Mouse (Mus musculus) MEL (cell line): ENCODE data around the gene Tuft1. TPM values are rescaled to one million over a fixed set of nuclear protein-coding genes. Genes with fewer than 3 reads are reported as not detected.
A peak's percentile ranks its signal among the peaks of the same experiment; 100 is the strongest.

ENCODE experiments used
- DNase-seq: peaks from one replicate; pipeline ENCODE4 v3.0.0; 2011; ENCODE audit warnings: low read depth, low spot score
- H3K27ac ChIP-seq: 2 replicates; pipeline ENCODE4 v1.5.1; 2012; ENCODE audit warnings: low read depth, mild to moderate bottlenecking, control low read depth, low read length, moderate library complexity; ENCODE audit not compliant: control insufficient read depth
- H3K27me3 ChIP-seq, 2 experiments: fragments of 150-350 bp in 1 of 2; sonication (generic) in 1 of 2; 2 replicates each; pipeline ENCODE4 v1.6.1; 2012; ENCODE audit warnings: low read length in 2 of 2, mild to moderate bottlenecking in 2 of 2, improper control_type of control experiment in 1 of 2, moderate library complexity in 1 of 2; ENCODE audit not compliant: insufficient read depth in 2 of 2, control insufficient read depth in 1 of 2
- H3K36me3 ChIP-seq, 2 experiments: 2 replicates each; pipeline ENCODE4 v1.6.1; 2012 to 2014; ENCODE audit warnings: low read length in 2 of 2, improper control_type of control experiment in 1 of 2, inconsistent platforms in 1 of 2, mild to moderate bottlenecking in 1 of 2; ENCODE audit not compliant: insufficient read depth in 2 of 2, control insufficient read depth in 1 of 2
- H3K4me1 ChIP-seq, 2 experiments: fragments of 150-350 bp in 1 of 2; sonication (generic) in 1 of 2; 2 replicates each; pipeline ENCODE4 v1.6.1; 2012; ENCODE audit warnings: low read length in 2 of 2, improper control_type of control experiment in 1 of 2, mild to moderate bottlenecking in 1 of 2; ENCODE audit not compliant: insufficient read depth in 2 of 2, control insufficient read depth in 1 of 2
- H3K4me3 ChIP-seq, 2 experiments: fragments of 150-350 bp in 1 of 2; sonication (generic) in 1 of 2; 2 replicates each; pipeline ENCODE4 v1.5.1; 2012; ENCODE audit warnings: low read depth in 2 of 2, low read length in 2 of 2, mild to moderate bottlenecking in 2 of 2, moderate library complexity in 2 of 2, control low read depth in 1 of 2, improper control_type of control experiment in 1 of 2; ENCODE audit not compliant: control insufficient read depth in 1 of 2, insufficient read depth in 1 of 2
- H3K79me2 ChIP-seq: 2 replicates; pipeline ENCODE4 v1.6.1; 2012; ENCODE audit warnings: mild to moderate bottlenecking, low read length, moderate library complexity; ENCODE audit not compliant: control insufficient read depth, poor library complexity, insufficient read depth
- H3K9ac ChIP-seq: 2 replicates; pipeline ENCODE4 v1.6.1; 2012; ENCODE audit warnings: low read depth, mild to moderate bottlenecking, control low read depth, low read length, moderate library complexity; ENCODE audit not compliant: control insufficient read depth, poor library complexity, severe bottlenecking
- H3K9me3 ChIP-seq: fragments of 150-350 bp; sonication (generic); replicated peaks from 2 replicates; pipeline ENCODE4 v1.6.1; 2012; ENCODE audit warnings: mild to moderate bottlenecking, low read length, improper control_type of control experiment, moderate library complexity; ENCODE audit not compliant: insufficient read depth
- BHLHE40 ChIP-seq: IDR thresholded peaks from 2 replicates; pipeline ENCODE4 v1.6.1; 2012; ENCODE audit warnings: low read depth, mild to moderate bottlenecking, inconsistent platforms, low read length, improper control_type of control experiment, borderline replicate concordance
- CHD1 ChIP-seq: IDR thresholded peaks from 2 replicates; pipeline ENCODE4 v1.6.1; 2012; ENCODE audit warnings: low read depth, mild to moderate bottlenecking, inconsistent platforms, low read length, improper control_type of control experiment
- E2F4 ChIP-seq: IDR thresholded peaks from 2 replicates; pipeline ENCODE4 v1.6.1; 2011; ENCODE audit warnings: low read depth, low read length, improper control_type of control experiment, borderline replicate concordance
- ELF1 ChIP-seq: IDR thresholded peaks from 2 replicates; pipeline ENCODE4 v1.6.1; 2014; ENCODE audit warnings: low read depth, mild to moderate bottlenecking, inconsistent platforms, low read length, improper control_type of control experiment, moderate library complexity
- EP300 ChIP-seq, 2 experiments: IDR thresholded peaks; 2 replicates each; pipeline ENCODE4 v1.6.1; 2011; ENCODE audit warnings: improper control_type of control experiment in 2 of 2, low read length in 2 of 2, low read depth in 1 of 2, mild to moderate bottlenecking in 1 of 2
- GABPA ChIP-seq: IDR thresholded peaks from 2 replicates; pipeline ENCODE4 v1.6.1; 2012; ENCODE audit warnings: low read depth, mild to moderate bottlenecking, inconsistent platforms, low read length, improper control_type of control experiment, moderate library complexity
- GATA1 ChIP-seq: IDR thresholded peaks from 2 replicates; pipeline ENCODE4 v1.6.1; 2011; ENCODE audit warnings: low read depth, low read length, improper control_type of control experiment
- HCFC1 ChIP-seq: IDR thresholded peaks from 2 replicates; pipeline ENCODE4 v1.6.1; 2012; ENCODE audit warnings: low read depth, mild to moderate bottlenecking, inconsistent platforms, low read length, improper control_type of control experiment, moderate library complexity
- JUND ChIP-seq: IDR thresholded peaks from 2 replicates; pipeline ENCODE4 v1.6.1; 2011; ENCODE audit warnings: low read depth, mild to moderate bottlenecking, improper control_type of control experiment, low read length
- KAT2A ChIP-seq: conservative IDR thresholded peaks from 2 replicates; pipeline ENCODE4 v1.6.1; 2012; ENCODE audit warnings: low read depth, low read length, improper control_type of control experiment, inconsistent platforms
- MAFK ChIP-seq: IDR thresholded peaks from 2 replicates; pipeline ENCODE4 v1.6.1; 2011; ENCODE audit warnings: low read depth, mild to moderate bottlenecking, low read length, improper control_type of control experiment, borderline replicate concordance
- MAX ChIP-seq: IDR thresholded peaks from 2 replicates; pipeline ENCODE4 v1.6.1; 2011; ENCODE audit warnings: low read length, improper control_type of control experiment
- MEF2A ChIP-seq: IDR thresholded peaks from 2 replicates; pipeline ENCODE4 v1.6.1; 2014; ENCODE audit warnings: low read depth, mild to moderate bottlenecking, inconsistent platforms, low read length, improper control_type of control experiment; ENCODE audit not compliant: poor library complexity, insufficient replicate concordance, severe bottlenecking; ENCODE audit errors: extremely low read depth
- MXI1 ChIP-seq: IDR thresholded peaks from 2 replicates; pipeline ENCODE4 v1.6.1; 2011; ENCODE audit warnings: mild to moderate bottlenecking, low read depth, low read length, improper control_type of control experiment
- MYB ChIP-seq: IDR thresholded peaks from 2 replicates; pipeline ENCODE4 v1.6.1; 2011; ENCODE audit warnings: mild to moderate bottlenecking, low read depth, low read length, improper control_type of control experiment
- MYC ChIP-seq: IDR thresholded peaks from 2 replicates; pipeline ENCODE4 v1.6.1; 2011; ENCODE audit warnings: low read depth, mild to moderate bottlenecking, low read length, improper control_type of control experiment, moderate library complexity
- NELFE ChIP-seq: IDR thresholded peaks from 2 replicates; pipeline ENCODE4 v1.6.1; 2011; ENCODE audit warnings: low read depth, low read length, improper control_type of control experiment
- NRF1 ChIP-seq: IDR thresholded peaks from 2 replicates; pipeline ENCODE4 v1.6.1; 2014; ENCODE audit warnings: low read depth, mild to moderate bottlenecking, inconsistent platforms, low read length, improper control_type of control experiment, moderate library complexity; ENCODE audit not compliant: poor library complexity, insufficient read depth, severe bottlenecking
- POLR2A ChIP-seq, 2 experiments: IDR thresholded peaks; 2 replicates each; pipeline ENCODE4 v1.6.1; 2011 to 2012; ENCODE audit warnings: low read length in 2 of 2, mild to moderate bottlenecking in 2 of 2, control low read depth in 1 of 2, improper control_type of control experiment in 1 of 2, low read depth in 1 of 2, moderate library complexity in 1 of 2; ENCODE audit not compliant: control insufficient read depth in 1 of 2, insufficient read depth in 1 of 2, poor library complexity in 1 of 2
- POLR2AphosphoS2 ChIP-seq: IDR thresholded peaks from 2 replicates; pipeline ENCODE4 v1.6.1; 2011; ENCODE audit warnings: low read length, improper control_type of control experiment
- POLR2AphosphoS5 ChIP-seq: IDR thresholded peaks from 2 replicates; pipeline ENCODE4 v1.6.1; 2012; ENCODE audit warnings: low read depth, borderline replicate concordance, mild to moderate bottlenecking, inconsistent platforms, low read length, moderate library complexity, mixed read lengths
- RAD21 ChIP-seq: IDR thresholded peaks from 2 replicates; pipeline ENCODE4 v1.6.1; 2011; ENCODE audit warnings: mild to moderate bottlenecking, low read depth, low read length, improper control_type of control experiment
- SIN3A ChIP-seq: IDR thresholded peaks from 2 replicates; pipeline ENCODE4 v1.6.1; 2012; ENCODE audit warnings: low read length, improper control_type of control experiment, inconsistent platforms
- TAL1 ChIP-seq: IDR thresholded peaks from 2 replicates; pipeline ENCODE4 v1.6.1; 2012; ENCODE audit warnings: mild to moderate bottlenecking, inconsistent platforms, low read length, moderate library complexity, mixed read lengths
- TBP ChIP-seq: IDR thresholded peaks from 2 replicates; pipeline ENCODE4 v1.8.0; 2011; ENCODE audit warnings: low read depth, low read length, improper control_type of control experiment
- TCF12 ChIP-seq: IDR thresholded peaks from 2 replicates; pipeline ENCODE4 v1.6.1; 2014; ENCODE audit warnings: low read depth, mild to moderate bottlenecking, inconsistent platforms, low read length, improper control_type of control experiment, moderate library complexity
- UBTF ChIP-seq: IDR thresholded peaks from 2 replicates; pipeline ENCODE4 v1.6.1; 2012; ENCODE audit warnings: low read depth, mild to moderate bottlenecking, inconsistent platforms, low read length, improper control_type of control experiment, moderate library complexity, borderline replicate concordance; ENCODE audit not compliant: insufficient read depth
- USF1 ChIP-seq: IDR thresholded peaks from 2 replicates; pipeline ENCODE4 v1.6.1; 2014; ENCODE audit warnings: low read depth, mild to moderate bottlenecking, inconsistent platforms, low read length, improper control_type of control experiment, moderate library complexity
- USF2 ChIP-seq, 2 experiments: IDR thresholded peaks; 2 replicates each; pipeline ENCODE4 v1.6.1; 2011 to 2012; ENCODE audit warnings: improper control_type of control experiment in 2 of 2, low read length in 2 of 2, borderline replicate concordance in 1 of 2, inconsistent platforms in 1 of 2, low read depth in 1 of 2, mild to moderate bottlenecking in 1 of 2; ENCODE audit not compliant: insufficient read depth in 1 of 2
- ZKSCAN1 ChIP-seq: IDR thresholded peaks from 2 replicates; pipeline ENCODE4 v1.6.1; 2012; ENCODE audit warnings: low read depth, mild to moderate bottlenecking, inconsistent platforms, low read length, improper control_type of control experiment, moderate library complexity
- ZNF384 ChIP-seq: IDR thresholded peaks from 2 replicates; pipeline ENCODE4 v1.6.1; 2012; ENCODE audit warnings: low read depth, mild to moderate bottlenecking, inconsistent platforms, low read length, improper control_type of control experiment
- polyA plus RNA-seq, 2 experiments: library from polyadenylated mRNA; stranded (reverse) in 1 of 2; unstranded in 1 of 2; fragments of >175 nt in 1 of 2; fragments of >200 nt in 1 of 2; gene quantifications; 2 replicates each; pipeline versions ENCODE4 v1.2.1 to v1.2.4; 2012; ENCODE audit warnings: low replicate concordance in 2 of 2, low read depth in 1 of 2; ENCODE audit not compliant: insufficient read length in 2 of 2, insufficient read depth in 1 of 2, missing spikeins in 1 of 2
- total RNA-seq: library from RNA; depleted of rRNA; stranded (reverse); fragments of 300-350 nt; gene quantifications from 2 replicates; pipeline ENCODE4 v1.2.3, GENCODE M21; 2012

Gene Tuft1
- total and polyA plus RNA-seq, 3 experiments, result 6.6 to 13.5 TPM; not detected in 1

- TF ChIP-seq USF2 (IDR thresholded peaks at IDR 0.05; ENCODE audit: borderline replicate concordance in 1 of 2, insufficient read depth in 1 of 2, low read depth in 1 of 2, low read length in 2 of 2), result no peak
- peak; percentile 60 for TF ChIP-seq SIN3A
- peak; percentile 47; the same call in 1 of the 2 replicates for TF ChIP-seq BHLHE40
- TF ChIP-seq NRF1, result no peak
- TF ChIP-seq ZNF384, result peak; percentile 48
- TF ChIP-seq POLR2AphosphoS2, result no peak
- no peak for TF ChIP-seq MAX
- no peak for TF ChIP-seq E2F4
- peak; percentile 82 for TF ChIP-seq MYB
- TF ChIP-seq GATA1, result 0 out of 2 replicates have a peak, but pooled peaks have one; percentile 41
- 0 out of 2 replicates have a peak, but pooled peaks have one; percentile 10 for TF ChIP-seq NELFE
- TF ChIP-seq USF1, result no peak
- TF ChIP-seq CHD1, result no peak
Measured at GRCm38 (mm10) chr3:94601959-94602358, 56.7 kb downstream of the Tuft1 start (continued).

GRCm38 (mm10) chr3:94597224-94597779 lies 61.4 kb downstream of the Tuft1 start:
- Histone ChIP-seq H3K79me2 (no peaks in the 10 kb centered on the region), H3K9me3 (no peaks in the 10 kb centered on the region), H3K9ac (no peak overlapping the region), H3K36me3 (peaks cover 0 to 26% of the 10 kb centered on the region in 2 experiments; a peak in 2 of 4 replicates), H3K27me3 (no peaks in the 10 kb centered on the region), H3K4me1 (peaks cover 21 to 35% of the 10 kb centered on the region in 2 experiments), H3K4me3 (no peak overlapping the region), H3K27ac (peak overlapping the region; percentile 36)
- DNase-seq, result peak; percentile 78
- TF ChIP-seq MAFK (no peak), RAD21 (no peak), MYC (no peak), ELF1 (no peak), HCFC1 (no peak), USF1 (no peak; the same call in 1 of the 2 replicates), POLR2AphosphoS2 (no peak), MXI1 (peak; percentile 43; the same call in 1 of the 2 replicates), ZNF384 (no peak), TAL1 (peak; percentile 73), UBTF (no peak), POLR2A (IDR thresholded peaks at IDR 0.05; ENCODE audit: control insufficient read depth in 1 of 2, insufficient read depth in 1 of 2, low read depth in 1 of 2, low read length in 2 of 2, poor library complexity in 1 of 2) (no peak), POLR2AphosphoS5 (no peak), ZKSCAN1 (no peak), KAT2A (no peak), EP300 (IDR thresholded peaks at IDR 0.05; ENCODE audit: low read depth in 1 of 2, low read length in 2 of 2) (peak; percentile 81 to 87), BHLHE40 (no peak), E2F4 (no peak), TCF12 (peak; percentile 82), MEF2A (no peak), JUND (no peak), GATA1 (peak; percentile 89), TBP (no peak), CHD1 (no peak), USF2 (IDR thresholded peaks at IDR 0.05; ENCODE audit: borderline replicate concordance in 1 of 2, insufficient read depth in 1 of 2, low read depth in 1 of 2, low read length in 2 of 2) (no peak), NRF1 (no peak), GABPA (no peak), MYB (peak; percentile 32; the same call in 1 of the 2 replicates), NELFE (no peak)
